Mouse (Mus musculus) forebrain, postnatal 0 days (tissue): ENCODE results near the gene Oosp1. TPM values are rescaled to one million over a fixed set of nuclear protein-coding genes. Genes with fewer than 3 reads are reported as not detected.

Experiments
- ATAC-seq: fragments of 200-750 bp; cut with Nextera tagmentation; 2 replicates; pipeline ENCODE4 v1.8.0; 2017; ENCODE audit warnings: mild to moderate bottlenecking, moderate library complexity
- DNase-seq: peaks from one replicate; pipeline ENCODE4 v3.0.0-alpha.2; 2015
- H3K27ac ChIP-seq: fragments of 300-500 bp; sonication (generic); 2 replicates; pipeline ENCODE4 v1.5.1; 2014; ENCODE audit warnings: low read depth, mild to moderate bottlenecking, antibody characterized with exemption, low read length, moderate library complexity, mixed read lengths
- H3K27me3 ChIP-seq: fragments of 300-500 bp; sonication (generic); 2 replicates; pipeline ENCODE4 v1.6.1; 2014; ENCODE audit warnings: mild to moderate bottlenecking, low read length, mixed read lengths; ENCODE audit not compliant: insufficient read depth
- H3K36me3 ChIP-seq: fragments of 300-500 bp; sonication (generic); 2 replicates; pipeline ENCODE4 v1.6.1; 2014; ENCODE audit warnings: mild to moderate bottlenecking, moderate library complexity; ENCODE audit not compliant: insufficient read depth
- H3K4me1 ChIP-seq: fragments of 300-500 bp; sonication (generic); 2 replicates; pipeline ENCODE4 v1.6.1; 2014; ENCODE audit warnings: antibody characterized with exemption; ENCODE audit not compliant: insufficient read depth
- H3K4me2 ChIP-seq: fragments of 300-500 bp; sonication (generic); 2 replicates; pipeline ENCODE4 v1.6.1; 2014; ENCODE audit warnings: low read depth, mild to moderate bottlenecking, moderate library complexity
- H3K4me3 ChIP-seq: fragments of 300-500 bp; sonication (generic); 2 replicates; pipeline ENCODE4 v1.5.1; 2014; ENCODE audit warnings: low read depth, low read length, mixed read lengths
- H3K9ac ChIP-seq: fragments of 300-500 bp; sonication (generic); 2 replicates; pipeline ENCODE4 v1.6.1; 2014; ENCODE audit warnings: mild to moderate bottlenecking
- H3K9me3 ChIP-seq: fragments of 300-500 bp; sonication (generic); 2 replicates; pipeline ENCODE4 v1.6.1; 2016; ENCODE audit warnings: low read length
- CTCF ChIP-seq: sonication (generic); IDR thresholded peaks from 2 replicates; pipeline ENCODE4 v1.5.1; 2016; ENCODE audit warnings: antibody characterized with exemption, control low read depth, low read depth
- WGBS: fragments of 180-500 bp; shearing (Covaris S2); extraction: QIAGEN DNeasy Blood & Tissue Kit; methylation state at CpG from one replicate; pipeline ENCODE4 v1.1.7; 2014; 5-methylcytosine and 5-hydroxymethylcytosine counted together
- polyA plus RNA-seq: library from polyadenylated mRNA; unstranded; fragments of >200 nt; fragmentation: Nextera tagmentation; extraction: Ambion mirVana; gene quantifications from 2 replicates; pipeline ENCODE4 v1.2.1, GENCODE M21; 2015
- total RNA-seq: library from RNA; depleted of rRNA; stranded (reverse); fragments of >200 nt; gene quantifications from 2 replicates; pipeline ENCODE4 v1.2.3, GENCODE M21; 2014

Gene Oosp1
- total and polyA plus RNA-seq, 2 experiments from 2014 or later = not detected

DNA sequence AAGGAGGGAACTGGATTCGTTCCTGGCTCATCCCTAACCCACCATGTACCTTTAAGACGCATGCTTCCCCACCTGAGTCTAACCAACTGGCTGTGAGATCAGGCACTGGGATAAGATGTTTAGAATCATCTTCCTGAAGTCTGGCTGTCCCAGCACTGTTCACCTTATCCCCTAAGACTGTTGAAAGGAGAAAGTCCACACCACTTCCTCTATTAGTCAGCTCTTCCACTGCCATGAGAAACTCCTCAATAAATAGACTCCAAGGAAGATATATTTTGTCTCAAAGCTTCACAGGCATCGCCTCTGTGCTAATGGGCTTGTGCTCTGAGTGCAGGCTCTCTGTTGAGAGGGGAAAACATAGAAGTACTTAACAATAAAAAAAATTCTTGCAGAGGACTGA, 44.8 kb downstream of the Oosp1 start:
- 85% methylated on average over 3 of the region's 3 CpGs for WGBS
- DNase-seq (no peak), ATAC-seq (no peak)
- Histone ChIP-seq H3K27ac (no peak overlapping the region), H3K36me3 (no peaks in the 10 kb centered on the region), H3K9ac (no peak overlapping the region), H3K4me1 (no peaks in the 10 kb centered on the region), H3K27me3 (no peaks in the 10 kb centered on the region), H3K9me3 (no peaks in the 10 kb centered on the region), H3K4me3 (no peak overlapping the region), H3K4me2 (no peak overlapping the region)
- no peak for TF ChIP-seq CTCF

DNA sequence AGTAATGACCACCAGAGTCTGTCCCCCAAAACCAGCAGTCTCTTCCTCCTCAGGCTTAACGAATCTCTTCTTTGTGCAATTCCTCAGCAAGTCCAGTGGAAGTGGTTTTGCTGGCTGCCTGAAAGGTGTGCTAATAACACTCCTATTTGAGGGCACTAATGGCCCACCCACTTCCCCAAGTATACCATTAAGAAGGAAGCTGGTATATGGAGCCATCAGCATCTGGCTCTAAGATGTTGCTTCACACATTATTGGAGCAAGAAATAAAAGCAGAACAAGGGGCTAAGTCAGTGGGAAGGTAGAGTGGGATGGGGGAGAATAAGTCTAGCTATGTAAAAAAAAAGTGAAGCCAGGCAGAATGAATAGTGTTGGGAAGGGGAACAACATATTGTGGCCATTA, 50.2 kb downstream of the Oosp1 start, which contains the start of gene Ms4a3:
TSS of gene Ms4a3 (minus strand) at position 120 of the 400 bp plus-strand sequence.
- no peaks in the 10 kb centered on the region for H3K9me3 ChIP-seq
- no peaks in the 10 kb centered on the region for H3K27me3 ChIP-seq
- no peak within 1 kb of the TSS for H3K27ac ChIP-seq
- no peak for TF ChIP-seq CTCF
- ATAC-seq (no peak), DNase-seq (no peak)
- H3K36me3 ChIP-seq = no peaks in the 10 kb centered on the region
- H3K4me3 ChIP-seq = no peak within 1 kb of the TSS
- H3K9ac ChIP-seq = no peak within 1 kb of the TSS
- H3K4me2 ChIP-seq = no peak within 1 kb of the TSS
- H3K4me1 ChIP-seq = no peaks in the 10 kb centered on the region
- 77% methylated on average over 1 of the region's 1 CpGs for WGBS

DNA sequence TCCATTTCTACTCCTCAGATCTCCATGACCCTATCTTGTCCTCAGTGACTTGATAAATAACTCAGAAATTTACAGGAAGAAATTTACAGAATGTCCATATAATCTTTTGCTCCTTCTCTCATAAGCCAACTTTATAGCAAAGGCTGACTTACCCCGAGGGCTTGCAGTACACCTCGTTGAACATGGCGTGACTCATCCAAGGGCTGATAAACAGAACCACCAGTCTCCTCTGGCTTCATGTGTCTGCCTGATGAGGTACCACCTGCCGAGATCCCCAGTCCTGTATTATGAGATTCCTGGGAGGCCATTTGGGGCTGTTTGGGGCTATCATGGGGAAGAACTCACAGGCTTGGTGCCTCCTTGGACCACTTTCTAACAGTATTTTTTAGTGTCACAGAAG, 51.9 kb downstream of the Oosp1 start:
- H3K9ac ChIP-seq = no peak overlapping the region
- 81% methylated on average over 4 of the region's 4 CpGs for WGBS
- no peak for DNase-seq
- no peaks in the 10 kb centered on the region for H3K27me3 ChIP-seq
- no peak overlapping the region for H3K27ac ChIP-seq
- no peaks in the 10 kb centered on the region for H3K36me3 ChIP-seq
- no peaks in the 10 kb centered on the region for H3K4me1 ChIP-seq
- no peak overlapping the region for H3K4me3 ChIP-seq
- TF ChIP-seq CTCF = no peak
- ATAC-seq = no peak
- H3K9me3 ChIP-seq = no peaks in the 10 kb centered on the region
- H3K4me2 ChIP-seq = no peak overlapping the region

DNA sequence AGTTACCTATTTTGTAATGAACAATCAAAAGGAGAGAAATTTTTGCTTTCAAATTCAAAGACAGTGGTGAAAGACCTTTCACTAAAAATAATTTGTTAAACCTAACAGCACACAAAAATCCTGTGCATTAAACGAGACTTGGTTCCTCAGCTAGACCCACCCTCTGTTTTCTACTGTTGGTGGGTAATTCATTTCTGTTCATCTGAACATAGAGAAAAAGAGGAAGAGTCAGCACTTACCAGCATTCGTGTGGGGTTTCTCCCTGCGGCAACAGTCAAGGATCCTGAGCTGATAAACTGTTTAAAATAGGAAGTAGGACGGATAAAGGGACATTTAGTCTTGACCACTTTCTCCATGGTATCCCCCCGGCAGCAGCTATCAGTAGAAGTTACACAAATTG, 55.4 kb downstream of the Oosp1 start:
- no peak overlapping the region for H3K9ac ChIP-seq
- no peak overlapping the region for H3K27ac ChIP-seq
- H3K9me3 ChIP-seq = no peaks in the 10 kb centered on the region
- no peak overlapping the region for H3K4me3 ChIP-seq
- H3K4me1 ChIP-seq = no peaks in the 10 kb centered on the region
- no peak for DNase-seq
- no peak for TF ChIP-seq CTCF
- H3K27me3 ChIP-seq = no peaks in the 10 kb centered on the region
- H3K36me3 ChIP-seq = no peaks in the 10 kb centered on the region
- no peak overlapping the region for H3K4me2 ChIP-seq
- 78% methylated on average over 5 of the region's 5 CpGs for WGBS
- ATAC-seq = no peak

DNA sequence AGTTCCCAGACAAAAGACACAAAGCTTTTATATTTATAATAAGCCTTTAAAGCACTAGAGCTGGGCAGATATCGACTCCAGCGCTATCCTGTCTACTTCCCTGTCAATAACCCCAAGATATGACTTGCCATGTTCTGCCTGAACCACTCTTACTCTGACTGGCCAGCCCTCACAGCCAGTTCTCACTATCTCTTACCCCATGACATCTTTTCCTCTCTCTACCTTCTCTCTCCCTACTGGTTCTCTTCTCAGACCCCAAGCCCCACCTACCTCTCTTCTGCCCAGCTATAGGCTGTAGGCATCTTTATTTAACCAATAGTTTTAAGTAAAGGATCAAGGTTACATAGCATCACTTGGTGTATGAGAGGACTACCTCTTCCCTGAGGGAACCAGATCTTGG, 56.6 kb downstream of the Oosp1 start:
- no peak overlapping the region for H3K27ac ChIP-seq
- H3K4me2 ChIP-seq = no peak overlapping the region
- WGBS = 76% methylated on average over 2 of the region's 2 CpGs
- H3K27me3 ChIP-seq = no peaks in the 10 kb centered on the region
- DNase-seq (no peak), ATAC-seq (no peak)
- no peaks in the 10 kb centered on the region for H3K9me3 ChIP-seq
- H3K9ac ChIP-seq = no peak overlapping the region
- no peaks in the 10 kb centered on the region for H3K36me3 ChIP-seq
- no peak overlapping the region for H3K4me3 ChIP-seq
- no peaks in the 10 kb centered on the region for H3K4me1 ChIP-seq
- no peak for TF ChIP-seq CTCF

DNA sequence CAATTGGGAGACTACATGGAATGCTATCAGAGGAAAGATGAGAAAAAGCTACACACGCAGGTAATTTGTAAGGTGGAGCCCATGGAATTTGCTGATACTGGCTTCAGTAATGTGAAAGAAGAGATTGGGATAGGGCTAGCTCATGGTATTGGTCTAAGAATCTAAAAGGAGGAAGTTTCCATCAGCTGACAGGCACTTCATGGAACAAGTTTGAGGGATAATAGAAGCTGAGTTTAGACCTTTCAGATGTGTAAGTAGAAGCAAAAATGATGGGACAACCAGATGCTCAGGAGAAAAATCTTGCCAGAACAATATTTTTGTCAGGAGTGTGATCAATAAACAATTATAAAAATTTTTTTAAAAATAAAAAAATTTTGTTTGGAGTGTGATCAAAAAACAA, 57.2 kb downstream of the Oosp1 start:
- DNase-seq = no peak
- Histone ChIP-seq H3K36me3 (no peaks in the 10 kb centered on the region), H3K27ac (no peak overlapping the region), H3K9me3 (no peaks in the 10 kb centered on the region), H3K4me2 (no peak overlapping the region), H3K4me3 (no peak overlapping the region), H3K9ac (no peak overlapping the region), H3K27me3 (no peaks in the 10 kb centered on the region), H3K4me1 (no peaks in the 10 kb centered on the region)
- 86% methylated on average over 1 of the region's 1 CpGs for WGBS
- ATAC-seq = no peak
- no peak for TF ChIP-seq CTCF

DNA sequence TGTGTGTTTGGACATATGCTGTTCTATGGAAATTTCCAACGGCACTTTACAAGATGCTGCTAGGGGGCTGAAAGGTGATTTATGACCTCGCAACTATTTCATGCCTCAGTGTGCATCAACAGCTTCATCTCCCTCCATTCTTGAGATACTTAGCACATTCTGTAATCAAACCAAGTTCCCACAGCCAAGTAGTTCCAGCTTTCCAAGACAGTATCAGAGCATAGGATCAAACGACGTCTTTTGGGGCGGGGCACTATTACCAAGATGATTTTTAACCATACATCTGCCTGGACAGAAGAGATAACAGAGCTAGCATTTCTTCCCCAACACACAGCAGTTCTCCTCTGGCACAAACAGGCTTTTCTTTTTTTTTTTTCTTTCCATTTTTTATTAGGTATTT, 65.7 kb downstream of the Oosp1 start:
- Histone ChIP-seq H3K27ac (no peak overlapping the region), H3K27me3 (no peaks in the 10 kb centered on the region), H3K4me3 (no peak overlapping the region), H3K4me1 (no peaks in the 10 kb centered on the region), H3K36me3 (no peaks in the 10 kb centered on the region), H3K9me3 (no peaks in the 10 kb centered on the region), H3K9ac (no peak overlapping the region), H3K4me2 (no peak overlapping the region)
- TF ChIP-seq CTCF = no peak
- DNase-seq = no peak
- WGBS = 80% methylated on average over 5 of the region's 5 CpGs
- ATAC-seq = no peak

DNA sequence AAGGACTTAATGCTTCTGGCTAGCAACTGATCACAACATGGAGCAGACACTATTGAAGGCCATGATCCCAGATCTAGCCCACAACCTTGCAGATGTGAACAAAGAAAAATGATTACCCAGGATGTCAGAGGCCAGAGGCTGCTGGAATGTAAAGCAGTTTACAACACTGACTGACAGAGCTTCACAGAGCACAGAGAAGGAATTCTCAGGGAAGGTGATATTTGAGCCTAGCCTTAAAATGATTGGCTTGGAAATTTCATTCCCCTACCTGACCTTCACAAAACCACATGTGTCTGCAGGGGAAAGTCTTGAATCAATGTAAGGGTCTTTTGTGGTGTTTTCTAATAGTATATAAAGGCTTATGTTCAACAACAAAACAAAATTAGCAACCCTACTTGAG, 66.2 kb downstream of the Oosp1 start:
- no peak for TF ChIP-seq CTCF
- no peak for DNase-seq
- Histone ChIP-seq H3K9me3 (no peaks in the 10 kb centered on the region), H3K36me3 (no peaks in the 10 kb centered on the region), H3K27ac (no peak overlapping the region), H3K27me3 (no peaks in the 10 kb centered on the region), H3K4me2 (no peak overlapping the region), H3K4me3 (no peak overlapping the region), H3K9ac (no peak overlapping the region), H3K4me1 (no peaks in the 10 kb centered on the region)
- no peak for ATAC-seq
